Mouse (Mus musculus): ENCODE data around the gene Stum.

- TF ChIP-seq CTCF (IDR thresholded peaks at IDR 0.05; ENCODE audit: extremely low read depth, insufficient read length, insufficient replicate concordance, low read depth, low read length) (no peak), POLR2A (IDR thresholded peaks at IDR 0.05; ENCODE audit: low read depth, low read length) (no peak)
Measured at GRCm38 (mm10) chr1:180460721-180461120, 22.6 kb downstream of the Stum start.

Measured in small intestine, adult 2 months (tissue).